Mouse (Mus musculus): Measurements from ENCODE around the gene Rph3a. TPM values are rescaled to one million over a fixed set of nuclear protein-coding genes. Genes with fewer than 3 reads are reported as not detected.

Rph3a gene
- polyA plus RNA-seq, 1 experiment = not detected

DNA sequence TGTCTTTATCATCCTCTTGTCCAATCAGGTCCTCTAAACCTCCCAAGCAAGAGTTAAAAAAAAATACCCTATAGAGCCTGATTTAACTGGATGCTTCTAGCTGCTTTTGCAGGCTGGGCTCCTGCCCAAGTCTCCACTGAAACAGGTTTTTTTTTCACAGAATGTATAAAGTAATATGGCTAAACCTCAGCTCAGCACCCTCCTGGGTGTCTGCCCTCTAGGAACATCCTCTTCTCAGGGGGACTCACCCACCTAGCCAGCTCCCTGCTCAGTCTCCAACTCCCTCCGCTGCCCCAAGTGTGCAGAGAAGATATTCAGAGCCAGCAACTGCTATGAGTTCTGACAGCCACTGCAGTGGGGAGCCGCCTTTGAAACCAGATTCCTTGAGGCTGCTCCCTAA lies 2.1 kb upstream of the Rph3a start:
- TF ChIP-seq GATA1 (IDR thresholded peaks at IDR 0.05; ENCODE audit: borderline replicate concordance, low read length) (no peak), FLI1 (IDR thresholded peaks at IDR 0.05; ENCODE audit: low read length) (no peak)
- Histone ChIP-seq H3K27me3 (replicated peaks) (peaks cover 52% of the 10 kb centered on the region), H3K4me1 (peaks cover 4% of the 10 kb centered on the region; the same call in 1 of the 2 replicates), H3K4me3 (replicated peaks) (no peak overlapping the region), H3K36me3 (replicated peaks; ENCODE audit: low read length) (no peaks in the 10 kb centered on the region), H3K9me3 (no peaks in the 10 kb centered on the region)

- H3K4me3 ChIP-seq (replicated peaks) = no peak overlapping the region
- H3K9me3 ChIP-seq = no peaks in the 10 kb centered on the region
- H3K27me3 ChIP-seq (replicated peaks) = peaks cover 51% of the 10 kb centered on the region
- no peak for TF ChIP-seq GATA1 (IDR thresholded peaks at IDR 0.05; ENCODE audit: borderline replicate concordance, low read length)
- TF ChIP-seq FLI1 (IDR thresholded peaks at IDR 0.05; ENCODE audit: low read length) = no peak
- H3K4me1 ChIP-seq = peaks cover 4% of the 10 kb centered on the region; the same call in 1 of the 2 replicates
- no peaks in the 10 kb centered on the region for H3K36me3 ChIP-seq (replicated peaks; ENCODE audit: low read length)
These were observed 486 bp downstream of the Rph3a start for GRCm38 (mm10) chr5:121009406-121009805.

DNA sequence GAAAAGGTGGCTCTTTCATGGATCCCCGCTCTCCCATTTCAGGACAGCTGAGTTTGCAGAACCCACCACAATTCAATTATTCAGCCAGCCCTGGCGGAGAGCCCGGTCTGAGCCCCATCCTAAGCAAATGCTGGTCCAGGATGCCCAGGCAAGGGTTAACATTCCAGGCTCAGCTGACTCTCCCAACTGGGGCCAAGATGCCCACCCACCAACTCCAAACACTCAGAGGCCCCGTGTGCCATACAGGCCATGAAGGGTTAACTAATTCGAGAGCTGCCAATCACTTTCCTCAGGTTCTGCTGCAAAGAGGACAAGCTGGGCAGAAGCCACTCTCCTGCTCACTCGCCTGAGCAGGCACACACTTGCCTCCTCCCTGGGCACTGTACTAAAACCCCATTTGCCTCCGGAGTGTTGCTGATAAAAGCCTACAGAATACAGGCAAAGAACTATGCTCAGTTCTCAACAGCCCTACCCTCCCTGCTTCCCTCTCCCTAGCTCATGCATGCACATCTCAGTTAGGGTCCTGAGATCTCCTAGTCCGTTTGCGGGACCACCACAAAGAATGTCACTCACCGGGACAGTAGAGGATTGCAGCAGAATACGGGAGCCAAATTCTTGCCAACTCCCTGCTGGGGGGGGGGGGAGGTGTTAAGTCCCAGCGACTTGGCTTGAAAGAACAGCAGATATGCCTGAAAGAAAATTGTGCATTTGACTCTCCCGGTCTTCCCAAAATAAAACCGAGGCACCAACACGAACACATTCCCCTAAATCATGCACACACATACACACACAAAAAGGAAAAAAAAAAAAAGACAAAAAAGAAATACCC lies 1.3 kb downstream of the Rph3a start:
- no peaks in the 10 kb centered on the region for H3K9me3 ChIP-seq
- peaks cover 53% of the 10 kb centered on the region for H3K27me3 ChIP-seq (replicated peaks)
- no peak overlapping the region for H3K4me3 ChIP-seq (replicated peaks)
- no peak for TF ChIP-seq FLI1 (IDR thresholded peaks at IDR 0.05; ENCODE audit: low read length)
- TF ChIP-seq GATA1 (IDR thresholded peaks at IDR 0.05; ENCODE audit: borderline replicate concordance, low read length) = no peak
- H3K4me1 ChIP-seq = peaks cover 9% of the 10 kb centered on the region; the same call in 1 of the 2 replicates
- no peaks in the 10 kb centered on the region for H3K36me3 ChIP-seq (replicated peaks; ENCODE audit: low read length)

- no peak for TF ChIP-seq FLI1 (IDR thresholded peaks at IDR 0.05; ENCODE audit: low read length)
- TF ChIP-seq GATA1 (IDR thresholded peaks at IDR 0.05; ENCODE audit: borderline replicate concordance, low read length) = no peak
- Histone ChIP-seq H3K4me1 (peaks cover 11% of the 10 kb centered on the region; the same call in 1 of the 2 replicates), H3K27me3 (replicated peaks) (peaks cover 60% of the 10 kb centered on the region)
These were observed 2.3 kb downstream of the Rph3a start for GRCm38 (mm10) chr5:121007563-121007962.

GRCm38 (mm10) chr5:121007130-121007529 lies 2.8 kb downstream of the Rph3a start:
- TF ChIP-seq GATA1 (IDR thresholded peaks at IDR 0.05; ENCODE audit: borderline replicate concordance, low read length) = no peak
- TF ChIP-seq FLI1 (IDR thresholded peaks at IDR 0.05; ENCODE audit: low read length) = no peak
- no peak overlapping the region for H3K4me3 ChIP-seq (replicated peaks)
- H3K36me3 ChIP-seq (replicated peaks; ENCODE audit: low read length) = no peaks in the 10 kb centered on the region
- peaks cover 62% of the 10 kb centered on the region for H3K27me3 ChIP-seq (replicated peaks)
- peaks cover 11% of the 10 kb centered on the region; the same call in 1 of the 2 replicates for H3K4me1 ChIP-seq
- no peaks in the 10 kb centered on the region for H3K9me3 ChIP-seq

More at GRCm38 (mm10) chr5:121007563-121007962, 2.3 kb downstream of the Rph3a start:
- H3K36me3 ChIP-seq (replicated peaks; ENCODE audit: low read length) = no peaks in the 10 kb centered on the region
- H3K9me3 ChIP-seq = no peaks in the 10 kb centered on the region
- no peak overlapping the region for H3K4me3 ChIP-seq (replicated peaks)

DNA sequence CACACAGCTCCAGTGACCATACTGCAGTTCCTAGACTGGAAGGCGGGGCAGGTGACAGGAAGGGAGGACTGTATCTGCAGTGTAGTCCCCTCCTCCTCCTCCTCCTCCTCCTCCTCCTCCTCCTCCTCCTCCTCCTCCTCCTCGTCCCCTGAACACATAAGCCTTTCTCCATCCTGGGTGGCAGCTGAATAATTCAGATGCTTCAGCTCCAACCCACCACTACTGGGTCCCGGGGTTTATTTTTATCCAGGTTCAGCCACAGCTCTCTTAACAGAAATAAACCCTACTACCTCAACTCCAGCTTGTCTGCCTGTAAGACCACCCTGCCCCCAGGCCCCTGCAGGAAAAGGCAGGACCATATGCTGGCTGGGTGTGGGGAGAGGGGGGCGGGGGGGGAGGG lies 3.7 kb downstream of the Rph3a start:
- Histone ChIP-seq H3K27me3 (replicated peaks) (peaks cover 67% of the 10 kb centered on the region), H3K4me1 (peaks cover 11% of the 10 kb centered on the region; the same call in 1 of the 2 replicates), H3K4me3 (replicated peaks) (no peak overlapping the region), H3K9me3 (no peaks in the 10 kb centered on the region), H3K36me3 (replicated peaks; ENCODE audit: low read length) (no peaks in the 10 kb centered on the region)
- TF ChIP-seq FLI1 (IDR thresholded peaks at IDR 0.05; ENCODE audit: low read length) (no peak), GATA1 (IDR thresholded peaks at IDR 0.05; ENCODE audit: borderline replicate concordance, low read length) (no peak)

DNA sequence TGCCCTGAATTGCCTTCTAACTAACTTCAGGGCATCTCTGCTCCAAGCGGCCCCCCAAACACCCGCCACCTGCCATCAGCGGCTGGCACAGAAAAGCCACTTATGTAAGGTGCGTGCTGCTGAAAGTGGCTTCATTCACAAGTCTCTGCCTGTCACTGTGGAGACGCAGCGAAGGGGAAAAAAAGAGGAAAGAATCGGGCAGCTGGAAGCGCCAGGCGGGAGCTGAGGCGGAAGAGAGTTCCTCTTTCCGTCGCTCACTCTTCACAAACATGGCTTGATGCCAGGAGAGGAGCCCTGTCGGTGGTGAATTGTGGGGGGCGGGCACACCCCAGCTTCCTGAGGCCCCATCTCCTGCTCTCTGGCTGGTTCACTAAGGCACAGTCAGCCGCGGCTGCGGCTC lies 6.1 kb downstream of the Rph3a start:
- H3K36me3 ChIP-seq (replicated peaks; ENCODE audit: low read length) = no peaks in the 10 kb centered on the region
- peaks cover 57% of the 10 kb centered on the region for H3K27me3 ChIP-seq (replicated peaks)
- TF ChIP-seq GATA1 (IDR thresholded peaks at IDR 0.05; ENCODE audit: borderline replicate concordance, low read length) (no peak), FLI1 (IDR thresholded peaks at IDR 0.05; ENCODE audit: low read length) (no peak)
- H3K4me3 ChIP-seq (replicated peaks) = no peak overlapping the region
- no peaks in the 10 kb centered on the region for H3K9me3 ChIP-seq
- H3K4me1 ChIP-seq = peaks cover 7% of the 10 kb centered on the region; the same call in 1 of the 2 replicates

DNA sequence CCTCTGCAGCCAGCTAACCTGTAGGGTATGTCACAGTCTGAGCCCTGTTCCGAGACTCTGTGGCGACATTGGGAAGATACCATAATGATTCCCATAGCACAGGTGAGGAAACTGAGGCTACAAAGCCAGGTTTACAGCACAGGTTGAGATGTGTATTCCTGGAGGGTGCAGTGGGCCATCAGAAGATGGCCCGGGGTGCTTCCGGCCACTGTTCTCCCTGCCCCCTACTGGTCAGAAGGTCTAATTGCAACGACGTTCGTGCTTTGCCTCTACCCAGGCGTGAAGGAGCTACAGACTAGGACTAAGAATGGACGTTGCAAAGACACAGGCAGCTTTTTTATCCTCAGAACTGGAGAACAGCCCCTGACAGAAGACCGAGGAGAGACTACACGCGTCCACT lies 10.3 kb downstream of the Rph3a start:
- no peak for TF ChIP-seq GATA1 (IDR thresholded peaks at IDR 0.05; ENCODE audit: borderline replicate concordance, low read length)
- no peak for TF ChIP-seq FLI1 (IDR thresholded peaks at IDR 0.05; ENCODE audit: low read length)
- Histone ChIP-seq H3K27me3 (replicated peaks) (peaks cover 35% of the 10 kb centered on the region), H3K36me3 (replicated peaks; ENCODE audit: low read length) (no peaks in the 10 kb centered on the region), H3K4me1 (peaks cover 14% of the 10 kb centered on the region), H3K4me3 (replicated peaks) (no peak overlapping the region), H3K9me3 (no peaks in the 10 kb centered on the region)

DNA sequence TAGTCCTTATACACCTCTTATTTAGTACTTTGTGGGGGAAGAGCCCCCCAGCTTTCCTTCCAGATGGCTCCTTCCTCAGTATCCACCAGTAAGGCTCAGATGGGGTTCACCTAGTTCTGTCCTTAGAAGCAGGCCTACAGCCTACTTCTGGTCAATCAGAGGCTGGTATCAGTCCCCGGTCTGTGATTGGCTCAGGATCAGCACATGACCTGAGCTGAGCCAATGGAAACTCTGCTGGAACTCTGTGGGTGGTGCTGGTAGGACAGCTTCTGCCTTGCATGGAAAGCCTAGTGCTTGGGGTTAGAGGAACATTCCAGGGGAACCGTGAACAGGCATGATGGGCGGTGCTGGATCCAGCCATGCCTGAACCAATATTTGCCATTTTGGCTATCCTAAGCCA lies 21.5 kb downstream of the Rph3a start:
- Histone ChIP-seq H3K9me3 (0 out of 2 replicates have a peak, but pooled peaks cover 3% of the 10 kb centered on the region), H3K4me1 (no peaks in the 10 kb centered on the region), H3K36me3 (replicated peaks; ENCODE audit: low read length) (no peaks in the 10 kb centered on the region), H3K4me3 (replicated peaks) (no peak overlapping the region), H3K27me3 (replicated peaks) (peaks cover 9% of the 10 kb centered on the region)
- TF ChIP-seq FLI1 (IDR thresholded peaks at IDR 0.05; ENCODE audit: low read length) (no peak), GATA1 (IDR thresholded peaks at IDR 0.05; ENCODE audit: borderline replicate concordance, low read length) (no peak)

GRCm38 (mm10) chr5:120983029-120983428 lies 26.9 kb downstream of the Rph3a start:
- no peaks in the 10 kb centered on the region for H3K36me3 ChIP-seq (replicated peaks; ENCODE audit: low read length)
- TF ChIP-seq GATA1 (IDR thresholded peaks at IDR 0.05; ENCODE audit: borderline replicate concordance, low read length) (no peak), FLI1 (IDR thresholded peaks at IDR 0.05; ENCODE audit: low read length) (no peak)
- no peaks in the 10 kb centered on the region for H3K27me3 ChIP-seq (replicated peaks)
- H3K4me1 ChIP-seq = no peaks in the 10 kb centered on the region
- H3K4me3 ChIP-seq (replicated peaks) = no peak overlapping the region
- H3K9me3 ChIP-seq = peaks cover 25% of the 10 kb centered on the region

Measured in megakaryocyte, embryonic 14.5 days (primary cell).